Mouse (Mus musculus): ENCODE measurements around the gene Ctr9. TPM values are rescaled to one million over a fixed set of nuclear protein-coding genes. Genes with fewer than 3 reads are reported as not detected.
A peak's percentile ranks its signal among the peaks of the same experiment; 100 is the strongest.

Gene Ctr9
- polyA plus RNA-seq, 1 experiment: 16.4 TPM

- DNase-seq (ENCODE audit: low read depth): no peak
Observed at GRCm38 (mm10) chr7:111029046-111029553, 349 bp downstream of the Ctr9 start.

- DNase-seq (ENCODE audit: low read depth): no peak
Observed at GRCm38 (mm10) chr7:111048920-111049319, 20.2 kb downstream of the Ctr9 start.

- no peak for DNase-seq (ENCODE audit: low read depth)
Observed at GRCm38 (mm10) chr7:111049652-111050421, 21.1 kb downstream of the Ctr9 start.

- DNase-seq (ENCODE audit: low read depth): no peak
Observed at GRCm38 (mm10) chr7:111055221-111055620, 26.5 kb downstream of the Ctr9 start.

- DNase-seq (ENCODE audit: low read depth): no peak
Observed at GRCm38 (mm10) chr7:111055984-111056657, 27.4 kb downstream of the Ctr9 start.

GRCm38 (mm10) chr7:111059527-111059926, 30.8 kb downstream of the Ctr9 start:
- no peak for DNase-seq (ENCODE audit: low read depth)

DNA sequence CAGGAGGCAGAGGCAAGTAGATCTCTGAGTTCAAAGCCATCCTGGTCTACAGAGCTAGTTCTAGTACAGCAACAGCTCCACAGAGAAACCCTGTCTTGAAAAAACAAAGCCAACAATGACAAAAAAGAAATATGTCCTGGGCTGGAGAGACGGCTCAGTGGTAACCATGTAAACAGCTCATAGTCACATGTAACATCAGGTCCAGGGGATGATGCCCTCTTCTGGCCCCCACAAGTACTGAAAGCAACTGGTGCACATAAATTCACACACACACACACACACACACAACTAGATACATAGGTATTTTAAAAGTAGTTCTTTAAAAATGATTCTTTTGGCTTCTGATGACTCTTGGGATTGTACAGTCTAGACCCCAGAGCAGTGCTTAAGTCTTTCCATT, 34.2 kb downstream of the Ctr9 start:
- no peak for DNase-seq (ENCODE audit: low read depth)

GRCm38 (mm10) chr7:111068181-111068580, 39.4 kb downstream of the Ctr9 start:
- DNase-seq (ENCODE audit: low read depth): no peak

DNA sequence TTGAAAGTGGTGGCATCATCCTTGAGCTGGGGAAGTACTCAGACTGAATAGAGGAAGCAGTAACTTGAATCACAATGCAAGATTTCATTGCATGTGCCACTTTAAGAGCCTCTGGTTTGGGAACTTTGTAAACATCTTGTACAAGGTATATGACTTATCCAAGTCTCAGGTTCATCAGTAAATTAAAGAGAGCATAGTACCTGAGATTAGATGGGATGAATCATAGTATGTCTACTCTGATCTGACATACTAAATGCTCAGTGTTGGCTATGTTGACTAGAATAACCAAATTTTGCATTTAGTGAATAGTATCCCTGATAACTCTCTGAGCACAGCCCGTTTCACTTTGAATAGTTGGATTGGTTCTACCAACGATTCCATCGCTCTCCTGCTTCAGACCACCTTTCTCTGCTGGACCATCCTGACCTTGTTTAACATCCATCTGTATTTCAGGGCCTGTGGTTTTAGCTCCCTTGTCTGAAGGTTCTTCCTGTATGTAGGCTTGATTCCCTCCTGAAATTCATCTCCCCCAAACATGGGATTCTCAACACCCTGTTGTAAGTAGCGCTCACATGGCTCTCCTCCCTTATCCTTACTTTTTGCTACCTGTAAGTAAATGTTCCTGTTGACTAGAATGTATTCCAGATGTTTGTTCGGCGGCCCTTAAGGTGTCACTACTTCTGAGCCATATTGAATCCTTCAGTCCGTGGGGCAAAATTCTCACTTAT, 40.9 kb downstream of the Ctr9 start:
- no peak for DNase-seq (ENCODE audit: low read depth)

DNA sequence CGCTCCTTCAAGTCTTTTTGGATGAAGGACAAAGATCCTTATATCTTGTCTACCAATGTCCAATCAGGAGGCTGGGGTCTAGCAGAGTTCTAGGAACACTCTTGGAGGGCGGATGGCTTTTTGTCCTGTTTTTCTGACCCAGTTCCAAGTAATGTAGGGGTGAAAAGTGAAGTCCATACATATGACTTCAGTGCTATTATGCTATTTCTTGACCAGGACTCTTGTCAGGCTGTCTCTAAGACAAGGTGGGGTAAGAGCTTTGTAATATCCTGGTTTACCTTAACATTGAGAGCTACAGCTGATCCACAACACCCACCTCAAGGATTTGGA, 41.4 kb downstream of the Ctr9 start:
- DNase-seq (ENCODE audit: low read depth): no peak

DNA sequence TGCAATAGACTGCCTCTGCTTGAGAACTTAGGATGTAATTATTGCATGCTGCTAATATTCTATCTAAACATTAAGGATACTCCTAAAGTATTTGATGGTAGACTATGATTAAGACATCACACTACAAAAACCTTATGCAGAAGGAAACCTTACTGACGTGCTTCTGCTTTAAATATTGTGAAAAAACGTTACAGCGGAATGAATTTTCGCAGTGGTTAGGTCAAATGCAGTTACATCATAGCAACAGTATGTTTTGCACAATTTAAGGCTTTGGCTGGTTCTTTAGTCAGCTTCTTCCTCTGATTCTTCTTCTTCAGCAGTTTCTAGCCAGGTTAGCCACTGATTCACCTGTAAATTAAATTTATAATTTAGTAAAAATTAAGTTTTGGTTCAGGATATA, 43.7 kb downstream of the Ctr9 start:
- DNase-seq (ENCODE audit: low read depth): no peak

- no peak for DNase-seq (ENCODE audit: low read depth)
Observed at GRCm38 (mm10) chr7:111075288-111075687, 46.5 kb downstream of the Ctr9 start.

DNA sequence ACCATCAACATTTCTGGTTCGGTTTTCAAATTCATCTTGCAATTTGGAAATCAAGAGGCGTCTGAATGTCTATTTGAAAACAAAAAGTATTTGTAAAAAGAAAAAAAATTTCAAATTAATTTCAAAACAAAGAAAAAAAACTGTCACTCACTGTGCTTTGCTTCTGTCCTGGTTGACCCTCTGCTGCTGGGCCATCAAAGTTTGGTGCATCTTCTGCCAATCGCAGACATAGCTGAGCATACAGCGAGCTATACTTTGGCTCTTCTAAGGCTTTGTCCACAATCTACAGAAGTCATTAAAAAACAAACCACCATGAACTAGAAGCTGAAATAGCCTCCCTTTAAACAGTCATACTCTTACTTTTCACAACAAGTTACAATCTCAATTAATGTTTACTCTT, 49.5 kb downstream of the Ctr9 start:
- no peak for DNase-seq (ENCODE audit: low read depth)

- no peak for DNase-seq (ENCODE audit: low read depth)
Observed at GRCm38 (mm10) chr7:111080026-111080425, 51.3 kb downstream of the Ctr9 start.

GRCm38 (mm10) chr7:111080876-111081275, 52.1 kb downstream of the Ctr9 start:
- no peak for DNase-seq (ENCODE audit: low read depth)

DNA sequence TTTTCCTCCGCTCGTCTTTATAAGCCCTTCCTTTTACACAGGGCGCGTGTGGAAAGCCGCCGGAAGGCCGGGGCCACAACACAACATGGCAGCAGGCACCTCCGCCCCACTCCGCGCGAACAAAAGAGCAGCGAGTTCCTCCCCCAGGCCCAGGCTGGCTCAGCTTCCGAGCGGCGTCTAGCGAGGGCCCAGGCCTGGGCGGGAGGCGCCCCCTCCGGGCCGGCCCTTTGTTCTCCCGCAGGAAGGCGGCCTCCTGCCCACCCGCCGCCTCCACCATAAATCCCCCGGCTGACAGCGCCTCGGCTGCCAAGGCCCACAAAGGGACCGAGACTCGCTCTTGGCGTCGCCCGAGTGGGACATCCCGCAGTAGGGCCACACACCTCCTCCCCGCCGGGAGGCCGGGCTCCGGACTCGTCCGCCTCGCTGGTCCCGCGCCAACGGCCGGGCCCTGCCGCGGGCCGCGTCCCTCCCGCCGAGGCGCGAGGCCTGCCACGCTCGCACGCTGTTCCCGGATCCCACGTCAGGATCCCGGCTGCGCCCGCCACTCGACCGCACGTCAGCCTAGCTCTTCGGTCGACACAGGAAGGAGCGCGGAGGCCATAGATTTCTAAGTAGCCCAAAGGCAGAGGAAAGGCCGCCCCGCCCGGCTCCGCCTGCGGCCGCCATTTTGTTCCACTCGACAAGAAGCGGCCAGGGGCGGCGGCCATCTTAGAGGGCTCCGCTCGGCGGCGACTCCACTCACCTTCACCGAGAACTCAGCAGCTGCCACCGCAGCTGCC, 53.5 kb downstream of the Ctr9 start:
- DNase-seq (ENCODE audit: low read depth): peak; percentile 41

- DNase-seq (ENCODE audit: low read depth): peak; percentile 71
Observed at GRCm38 (mm10) chr7:111082822-111083732, 54.3 kb downstream of the Ctr9 start, which contains the start of gene Eif4g2. Eif4g2 (minus strand) TSS chr7:111083030.

DNA sequence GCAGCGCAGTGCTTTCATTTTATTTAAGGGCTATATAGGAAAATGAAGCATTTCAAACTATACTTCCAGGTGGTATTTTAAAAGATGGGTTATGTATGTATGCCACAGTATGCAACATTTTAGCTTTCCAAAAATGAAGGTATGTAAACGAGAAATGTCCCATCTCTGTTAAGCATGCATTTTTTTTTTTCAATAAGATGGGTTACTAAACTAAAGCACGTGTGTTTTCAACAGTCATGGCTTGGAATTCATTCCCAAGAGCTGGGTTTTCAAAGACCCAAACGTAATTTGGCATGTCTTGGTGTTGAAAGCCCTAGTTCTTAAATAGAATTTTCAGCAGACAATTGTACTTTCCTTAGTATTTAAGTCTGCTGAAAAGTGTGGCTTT, 55.0 kb downstream of the Ctr9 start:
- no peak for DNase-seq (ENCODE audit: low read depth)

- DNase-seq (ENCODE audit: low read depth): no peak
Observed at GRCm38 (mm10) chr7:111084443-111084842, 55.7 kb downstream of the Ctr9 start.

GRCm38 (mm10) chr7:111085153-111085552, 56.4 kb downstream of the Ctr9 start:
- DNase-seq (ENCODE audit: low read depth): no peak

GRCm38 (mm10) chr7:111095169-111095568, 66.4 kb downstream of the Ctr9 start:
- DNase-seq (ENCODE audit: low read depth): no peak

Measured in gonadal fat pad, adult 2 months (tissue).